Mouse (Mus musculus): ENCODE data around the gene Tlcd1. TPM values are rescaled to one million over a fixed set of nuclear protein-coding genes. Genes with fewer than 3 reads are reported as not detected.

Gene Tlcd1
- total RNA-seq (2012; rRNA removed): 75.6 and 78.6 TPM in 2 replicates

- DNase-seq (ENCODE audit: low read depth, low spot score): peak; percentile 94
- peak within 1 kb of the TSS; percentile 79 for H3K27ac ChIP-seq (ENCODE audit: insufficient read depth, low read depth, low read length, poor library complexity, severe bottlenecking)
- in situ Hi-C loops (cut with MboI; ENCODE audit: low sequenced_read_pairs in 2 of 2, unreplicated experiment in 2 of 2): no loop called here
- H3K4me1 ChIP-seq (ENCODE audit: control insufficient read depth in 2 of 2, insufficient read depth in 2 of 2, low read length in 2 of 2, poor library complexity in 1 of 2): peaks cover 0 to 8% of the 10 kb centered on the region in 2 experiments; a peak in 1 of 4 replicates
- no peaks in the 10 kb centered on the region for H3K9me3 ChIP-seq (ENCODE audit: control insufficient read depth, insufficient read depth, low read depth, low read length)
- H3K9ac ChIP-seq (ENCODE audit: insufficient read depth, low read depth, low read length, poor library complexity, severe bottlenecking): peak within 1 kb of the TSS; percentile 84
- no peak for TF ChIP-seq ZNF384 (IDR thresholded peaks at IDR 0.05; ENCODE audit: low read depth, low read length)
- no peak for TF ChIP-seq MAFK (IDR thresholded peaks at IDR 0.05; ENCODE audit: insufficient read depth, low read depth, low read length)
- TF ChIP-seq CHD2 (IDR thresholded peaks at IDR 0.05; ENCODE audit: low read depth, low read length): no peak
- no peak for TF ChIP-seq ZC3H11A (IDR thresholded peaks at IDR 0.05; ENCODE audit: borderline replicate concordance, low read depth, low read length)
- no peak for TF ChIP-seq HCFC1 (IDR thresholded peaks at IDR 0.05; ENCODE audit: borderline replicate concordance, insufficient read depth, low read length)
- peaks cover 20% of the 10 kb centered on the region for H3K36me3 ChIP-seq (ENCODE audit: control insufficient read depth, insufficient read depth, low read length, poor library complexity, severe bottlenecking)
- peak within 1 kb of the TSS; percentile 88 to 90 for H3K4me3 ChIP-seq (ENCODE audit: insufficient read depth in 1 of 2, low read depth in 1 of 2, low read length in 2 of 2, poor library complexity in 1 of 2, severe bottlenecking in 1 of 2)
Measured at GRCm38 (mm10) chr11:78176402-78176862, at the start of gene Tlcd1, which contains the start of gene Nek8. TSS of gene Tlcd1 (plus strand) at chr11:78176711. TSS of gene Nek8 (minus strand) at chr11:78176675.

- no peak overlapping the region for H3K27ac ChIP-seq (ENCODE audit: insufficient read depth, low read depth, low read length, poor library complexity, severe bottlenecking)
- TF ChIP-seq ZC3H11A (IDR thresholded peaks at IDR 0.05; ENCODE audit: borderline replicate concordance, low read depth, low read length) (no peak), MAFK (IDR thresholded peaks at IDR 0.05; ENCODE audit: insufficient read depth, low read depth, low read length) (no peak), ZNF384 (IDR thresholded peaks at IDR 0.05; ENCODE audit: low read depth, low read length) (no peak), HCFC1 (IDR thresholded peaks at IDR 0.05; ENCODE audit: borderline replicate concordance, insufficient read depth, low read length) (no peak), CHD2 (IDR thresholded peaks at IDR 0.05; ENCODE audit: low read depth, low read length) (no peak)
- H3K9ac ChIP-seq (ENCODE audit: insufficient read depth, low read depth, low read length, poor library complexity, severe bottlenecking): no peak overlapping the region
- in situ Hi-C loops (cut with MboI; ENCODE audit: low sequenced_read_pairs in 2 of 2, unreplicated experiment in 2 of 2): no loop called here
- H3K36me3 ChIP-seq (ENCODE audit: control insufficient read depth, insufficient read depth, low read length, poor library complexity, severe bottlenecking): no peaks in the 10 kb centered on the region
- no peak for DNase-seq (ENCODE audit: low read depth, low spot score)
- no peaks in the 10 kb centered on the region for H3K9me3 ChIP-seq (ENCODE audit: control insufficient read depth, insufficient read depth, low read depth, low read length)
- peaks cover 4 to 8% of the 10 kb centered on the region in 2 experiments; a peak in 1 of 4 replicates for H3K4me1 ChIP-seq (ENCODE audit: control insufficient read depth in 2 of 2, insufficient read depth in 2 of 2, low read length in 2 of 2, poor library complexity in 1 of 2)
- no peak overlapping the region for H3K4me3 ChIP-seq (ENCODE audit: insufficient read depth in 1 of 2, low read depth in 1 of 2, low read length in 2 of 2, poor library complexity in 1 of 2, severe bottlenecking in 1 of 2)
Measured at GRCm38 (mm10) chr11:78126739-78127138, 49.8 kb upstream of the Tlcd1 start.

- Histone ChIP-seq H3K27ac (ENCODE audit: insufficient read depth, low read depth, low read length, poor library complexity, severe bottlenecking) (no peak overlapping the region), H3K9ac (ENCODE audit: insufficient read depth, low read depth, low read length, poor library complexity, severe bottlenecking) (no peak overlapping the region), H3K9me3 (ENCODE audit: control insufficient read depth, insufficient read depth, low read depth, low read length) (no peaks in the 10 kb centered on the region), H3K4me1 (ENCODE audit: control insufficient read depth in 2 of 2, insufficient read depth in 2 of 2, low read length in 2 of 2, poor library complexity in 1 of 2) (peaks cover 2 to 6% of the 10 kb centered on the region in 2 experiments; a peak in 1 of 4 replicates), H3K4me3 (ENCODE audit: insufficient read depth in 1 of 2, low read depth in 1 of 2, low read length in 2 of 2, poor library complexity in 1 of 2, severe bottlenecking in 1 of 2) (no peak overlapping the region), H3K36me3 (ENCODE audit: control insufficient read depth, insufficient read depth, low read length, poor library complexity, severe bottlenecking) (no peaks in the 10 kb centered on the region)
- in situ Hi-C loops (cut with MboI; ENCODE audit: low sequenced_read_pairs in 2 of 2, unreplicated experiment in 2 of 2): no loop called here
- TF ChIP-seq ZNF384 (IDR thresholded peaks at IDR 0.05; ENCODE audit: low read depth, low read length) (no peak), CHD2 (IDR thresholded peaks at IDR 0.05; ENCODE audit: low read depth, low read length) (no peak), MAFK (IDR thresholded peaks at IDR 0.05; ENCODE audit: insufficient read depth, low read depth, low read length) (no peak)
- DNase-seq (ENCODE audit: low read depth, low spot score): no peak
Measured at GRCm38 (mm10) chr11:78129458-78129857, 47.1 kb upstream of the Tlcd1 start.

GRCm38 (mm10) chr11:78133915-78134314, 42.6 kb upstream of the Tlcd1 start:
- no peak for TF ChIP-seq MAFK (IDR thresholded peaks at IDR 0.05; ENCODE audit: insufficient read depth, low read depth, low read length)
- TF ChIP-seq ZNF384 (IDR thresholded peaks at IDR 0.05; ENCODE audit: low read depth, low read length): no peak
- no peak for TF ChIP-seq CHD2 (IDR thresholded peaks at IDR 0.05; ENCODE audit: low read depth, low read length)
- no peak for TF ChIP-seq ZC3H11A (IDR thresholded peaks at IDR 0.05; ENCODE audit: borderline replicate concordance, low read depth, low read length)
- no peak for TF ChIP-seq HCFC1 (IDR thresholded peaks at IDR 0.05; ENCODE audit: borderline replicate concordance, insufficient read depth, low read length)
- Histone ChIP-seq H3K9ac (ENCODE audit: insufficient read depth, low read depth, low read length, poor library complexity, severe bottlenecking) (no peak overlapping the region), H3K27ac (ENCODE audit: insufficient read depth, low read depth, low read length, poor library complexity, severe bottlenecking) (no peak overlapping the region), H3K4me1 (ENCODE audit: control insufficient read depth in 2 of 2, insufficient read depth in 2 of 2, low read length in 2 of 2, poor library complexity in 1 of 2) (peaks cover 10% of the 10 kb centered on the region in 2 experiments), H3K9me3 (ENCODE audit: control insufficient read depth, insufficient read depth, low read depth, low read length) (no peaks in the 10 kb centered on the region), H3K4me3 (ENCODE audit: insufficient read depth in 1 of 2, low read depth in 1 of 2, low read length in 2 of 2, poor library complexity in 1 of 2, severe bottlenecking in 1 of 2) (no peak overlapping the region), H3K36me3 (ENCODE audit: control insufficient read depth, insufficient read depth, low read length, poor library complexity, severe bottlenecking) (no peaks in the 10 kb centered on the region; the same call in 1 of the 2 replicates)
- DNase-seq (ENCODE audit: low read depth, low spot score): no peak
- in situ Hi-C loops (cut with MboI; ENCODE audit: low sequenced_read_pairs in 2 of 2, unreplicated experiment in 2 of 2): no loop called here

Measured in ES-E14 (cell line).